Mouse (Mus musculus) large intestine, adult 2 months (tissue): ENCODE data around the gene Tmem189. TPM values are rescaled to one million over a fixed set of nuclear protein-coding genes. Genes with fewer than 3 reads are reported as not detected.

ENCODE experiments used
- DNase-seq: peaks from one replicate; pipeline ENCODE4 v3.0.0-alpha.2; 2012; ENCODE audit warnings: low read depth, low spot score
- WGBS: fragments of 180-500 bp; shearing (Covaris S2); methylation state at CpG from one replicate; pipeline ENCODE4 v1.1.7; 2018; 5-methylcytosine and 5-hydroxymethylcytosine counted together
- polyA plus RNA-seq: library from polyadenylated mRNA; depleted of rRNA; stranded (reverse); fragments of >200 nt; gene quantifications from 2 replicates; pipeline ENCODE4 v1.2.3, GENCODE M21; 2012

The Tmem189 gene
- polyA plus RNA-seq, 1 experiment = 19.3 TPM

DNA sequence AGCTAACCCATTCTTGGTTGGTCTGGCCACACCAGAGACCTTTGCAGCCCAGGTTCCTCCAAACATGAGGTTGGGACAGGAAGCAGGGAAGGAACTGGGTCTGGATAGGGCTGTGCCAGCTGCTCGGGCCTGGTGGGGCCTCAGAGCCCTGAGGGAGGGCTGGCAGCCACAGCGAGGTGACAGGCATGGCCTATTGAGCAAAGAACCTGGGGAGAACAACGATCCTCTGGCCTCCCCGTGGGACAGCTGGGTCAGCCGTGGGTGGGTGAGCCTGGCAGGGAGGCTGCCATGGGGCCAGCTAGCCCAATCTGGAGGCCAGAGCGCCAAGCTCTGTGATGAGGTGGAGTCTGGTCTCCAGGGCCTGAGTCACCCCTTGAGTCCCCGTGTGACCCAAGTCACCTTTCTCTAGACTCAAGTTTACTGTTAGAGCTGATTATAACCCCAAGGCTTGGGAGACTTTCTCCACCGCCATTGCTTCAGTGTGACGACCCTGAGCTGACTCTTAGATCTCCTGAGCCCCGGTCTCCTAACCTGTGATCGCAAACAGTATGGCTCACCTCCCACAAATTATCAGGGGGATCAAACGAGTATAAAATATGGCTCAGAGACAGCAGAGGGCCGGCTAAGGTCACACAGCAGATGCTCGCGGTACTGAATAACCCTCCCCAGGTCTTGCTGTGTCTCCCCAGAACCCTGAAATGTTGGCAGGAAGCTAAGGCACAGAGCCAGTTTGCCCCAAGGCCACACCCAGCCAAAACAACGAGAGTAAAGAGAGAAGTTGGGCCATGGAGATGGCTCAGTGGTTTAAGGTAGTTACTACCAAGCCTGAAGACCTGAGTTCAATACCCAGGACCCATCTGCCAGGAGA is 3.0 kb downstream of the Tmem189 start:
- DNase-seq = no peak
- 75% methylated on average over 16 of the region's 16 CpGs for WGBS

DNA sequence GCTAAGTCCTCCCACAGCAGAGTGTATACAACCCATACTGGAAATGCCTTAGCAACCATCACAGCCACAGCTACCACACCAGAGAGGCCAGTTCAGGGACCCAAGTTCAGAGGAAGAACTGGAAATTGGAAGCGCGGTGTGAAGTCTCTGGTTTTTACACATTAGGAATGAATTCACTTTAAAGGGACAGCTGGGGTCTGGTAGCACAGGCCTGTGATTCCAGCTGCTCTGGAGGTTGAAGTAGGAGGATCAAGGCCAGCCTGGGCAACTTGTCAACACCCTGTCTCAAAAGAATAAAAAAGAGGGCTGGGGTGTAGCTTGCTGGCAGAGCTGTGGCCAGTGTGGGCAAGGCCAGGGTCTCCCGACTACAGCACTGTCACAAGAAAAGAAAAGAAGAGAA is 3.8 kb downstream of the Tmem189 start:
- 74% methylated on average over 3 of the region's 3 CpGs for WGBS
- no peak for DNase-seq

DNA sequence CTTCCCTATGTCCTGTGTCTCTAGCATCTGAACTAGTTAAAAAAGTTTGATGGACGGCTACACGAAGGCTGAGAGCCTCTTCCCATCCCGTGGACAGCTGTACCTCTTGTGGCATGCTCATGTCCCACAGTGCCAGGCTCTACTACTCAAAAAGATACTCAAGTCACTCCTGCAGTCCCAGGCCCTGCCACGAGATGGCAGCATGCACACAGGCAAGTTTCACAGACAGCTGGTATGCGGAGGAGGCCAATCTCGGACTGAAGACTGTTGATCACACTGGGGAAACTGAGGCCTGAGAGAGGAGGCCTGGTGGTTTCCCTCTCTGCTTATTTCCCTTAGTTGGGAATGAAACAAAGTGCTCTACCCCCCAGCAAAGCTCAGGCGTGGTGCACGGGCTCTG is 4.5 kb downstream of the Tmem189 start:
- WGBS = 9% methylated on average over 8 of the region's 8 CpGs

GRCm38 (mm10) chr2:167683721-167684120 is 5.9 kb downstream of the Tmem189 start:
- no peak for DNase-seq
- 59% methylated on average over 3 of the region's 3 CpGs for WGBS

More for the DNA sequence above, 4.5 kb downstream of the Tmem189 start:
- DNase-seq = peak; percentile 93

GRCm38 (mm10) chr2:167680657-167681056 is 9.0 kb downstream of the Tmem189 start:
- no peak for DNase-seq
- WGBS = 54% methylated on average over 5 of the region's 5 CpGs

- 2% methylated on average over 13 of the region's 13 CpGs for WGBS
Measured at GRCm38 (mm10) chr2:167679902-167680430, 9.7 kb downstream of the Tmem189 start.

GRCm38 (mm10) chr2:167678600-167678999 is 11.0 kb downstream of the Tmem189 start:
- 60% methylated on average over 5 of the region's 5 CpGs for WGBS

More at GRCm38 (mm10) chr2:167679902-167680430, 9.7 kb downstream of the Tmem189 start:
- DNase-seq = no peak

GRCm38 (mm10) chr2:167675120-167675909 is 14.3 kb downstream of the Tmem189 start:
- no peak for DNase-seq
- WGBS = 43% methylated on average over 14 of the region's 14 CpGs

More at GRCm38 (mm10) chr2:167678600-167678999, 11.0 kb downstream of the Tmem189 start:
- DNase-seq = no peak

GRCm38 (mm10) chr2:167672212-167672685 is 17.4 kb downstream of the Tmem189 start:
- 39% methylated on average over 13 of the region's 13 CpGs for WGBS
- DNase-seq = no peak

DNA sequence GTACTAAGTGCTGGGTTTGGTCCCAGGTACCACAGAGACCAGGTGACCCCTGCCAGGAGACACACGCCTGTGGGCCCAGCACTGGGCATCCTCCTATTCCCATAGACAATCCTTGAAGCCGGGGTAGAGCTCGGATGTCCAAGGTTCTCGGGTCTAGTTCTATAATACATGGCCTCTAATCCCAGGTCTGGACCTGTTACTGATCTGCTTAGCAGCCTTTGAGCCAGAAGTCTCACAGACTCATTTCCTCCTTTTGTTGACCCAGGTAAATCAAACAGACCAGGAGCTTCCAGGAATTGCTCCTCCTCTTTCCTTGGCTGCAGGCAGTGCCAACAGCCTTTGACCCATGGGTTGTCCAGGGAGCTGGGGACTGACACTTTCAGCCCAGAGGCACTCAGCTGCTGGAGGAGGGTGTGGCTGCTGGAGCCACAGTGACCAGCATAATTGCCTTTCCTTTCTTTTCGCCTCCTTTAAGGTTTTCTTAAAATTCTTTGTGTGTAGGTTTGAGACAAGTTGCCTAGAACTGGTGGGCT is 18.5 kb downstream of the Tmem189 start:
- DNase-seq = peak; percentile 84
- WGBS = 40% methylated on average over 5 of the region's 5 CpGs

GRCm38 (mm10) chr2:167669398-167669797 is 20.2 kb downstream of the Tmem189 start:
- no peak for DNase-seq
- 32% methylated on average over 4 of the region's 4 CpGs for WGBS

- 90% methylated on average over 5 of the region's 5 CpGs for WGBS
- no peak for DNase-seq
Measured at GRCm38 (mm10) chr2:167668426-167668825, 21.2 kb downstream of the Tmem189 start.

DNA sequence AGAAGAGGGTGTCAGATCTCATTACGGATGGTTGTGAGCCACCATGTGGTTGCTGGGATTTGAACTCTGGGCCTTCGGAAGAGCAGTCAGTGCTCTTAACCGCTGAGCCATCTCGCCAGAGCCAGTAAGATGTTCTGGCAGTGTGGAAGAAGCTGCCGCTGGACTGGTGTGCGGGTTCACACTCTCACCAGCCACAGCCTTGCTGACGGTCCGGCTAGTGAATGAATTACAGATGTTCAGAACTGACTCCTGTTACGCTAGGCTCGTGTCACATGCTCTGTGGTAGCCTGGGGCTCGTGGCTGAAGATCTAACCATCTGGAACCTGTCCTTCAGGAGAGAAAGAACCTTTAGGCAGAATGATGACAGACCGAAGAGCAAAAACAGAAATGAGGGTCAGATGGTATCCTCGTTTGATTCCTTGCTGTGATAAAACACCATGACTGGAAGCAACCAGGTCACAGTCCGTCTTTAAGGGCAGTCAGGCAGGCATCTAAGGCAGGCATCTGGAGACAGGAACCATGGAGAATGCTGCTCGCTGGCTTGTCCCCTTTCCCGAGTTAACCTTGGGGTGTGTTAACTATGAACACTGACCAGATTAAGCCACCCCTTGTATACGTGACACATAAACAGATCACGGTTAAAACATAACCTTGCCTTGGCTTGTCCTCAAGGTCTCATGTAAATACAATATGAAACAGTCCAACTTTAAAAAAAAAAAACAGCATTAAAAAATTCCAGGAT is 23.5 kb downstream of the Tmem189 start:
- no peak for DNase-seq
- WGBS = 75% methylated on average over 18 of the region's 18 CpGs

GRCm38 (mm10) chr2:167662713-167663112 is 26.9 kb downstream of the Tmem189 start:
- no peak for DNase-seq
- 55% methylated on average over 6 of the region's 6 CpGs for WGBS

GRCm38 (mm10) chr2:167661270-167662203 is 28.1 kb downstream of the Tmem189 start, which contains the start of gene Gm20431:
Gene Gm20431 (minus strand): TSS chr2:167661496.
- no peak for DNase-seq
- WGBS = under 1% methylated on average over 110 of the region's 110 CpGs

GRCm38 (mm10) chr2:167660611-167660971 is 29.0 kb downstream of the Tmem189 start:
- WGBS = 2% methylated on average over 12 of the region's 12 CpGs
- DNase-seq = no peak

- WGBS = 12% methylated on average over 13 of the region's 13 CpGs
- DNase-seq = no peak
Measured at GRCm38 (mm10) chr2:167659847-167660610, 29.6 kb downstream of the Tmem189 start.
